Mouse (Mus musculus): Measurements from ENCODE around the gene Otud1.
A peak's percentile ranks its signal among the peaks of the same experiment; 100 is the strongest.

Otud1 gene

DNA sequence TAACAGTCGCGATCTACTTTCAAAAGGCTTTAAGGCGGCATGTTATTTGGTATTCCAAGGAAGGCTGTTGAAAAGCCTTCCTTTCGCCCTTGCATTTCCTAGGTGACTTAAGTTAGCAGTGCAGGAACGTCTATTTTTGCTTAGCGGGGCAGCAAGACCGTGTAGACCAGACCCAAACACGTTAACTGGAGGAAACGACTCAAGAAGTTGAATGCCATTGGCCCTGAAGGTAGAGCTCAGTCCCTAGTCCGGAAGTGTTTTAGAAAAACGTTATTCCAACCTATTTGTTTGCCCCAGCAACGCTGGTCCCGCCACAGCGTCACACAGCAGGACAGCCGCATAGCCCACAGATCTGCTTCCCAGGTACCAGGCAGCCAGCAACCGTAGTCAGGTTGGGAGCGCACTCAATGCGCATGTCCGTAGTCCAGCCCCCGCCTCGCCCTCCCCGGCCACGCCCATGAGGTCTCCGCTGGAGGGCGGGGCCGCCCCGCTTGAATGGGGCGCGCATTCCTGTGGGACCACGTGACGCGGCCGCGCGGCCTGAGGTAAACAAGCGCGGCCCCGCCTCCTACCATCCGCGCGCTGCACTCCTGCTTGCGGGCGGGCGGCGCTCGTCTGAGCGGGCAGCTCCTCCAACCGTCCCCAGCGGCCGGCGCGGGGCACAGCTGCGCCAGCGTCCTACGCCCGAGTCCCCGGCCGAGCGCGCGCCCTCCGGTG is at the start of gene Otud1:
Gene Otud1, plus strand, starts transcription at position 595 of the 717 bp plus-strand sequence.
- DNase-seq (ENCODE audit: low spot score): peak; percentile 94

DNA sequence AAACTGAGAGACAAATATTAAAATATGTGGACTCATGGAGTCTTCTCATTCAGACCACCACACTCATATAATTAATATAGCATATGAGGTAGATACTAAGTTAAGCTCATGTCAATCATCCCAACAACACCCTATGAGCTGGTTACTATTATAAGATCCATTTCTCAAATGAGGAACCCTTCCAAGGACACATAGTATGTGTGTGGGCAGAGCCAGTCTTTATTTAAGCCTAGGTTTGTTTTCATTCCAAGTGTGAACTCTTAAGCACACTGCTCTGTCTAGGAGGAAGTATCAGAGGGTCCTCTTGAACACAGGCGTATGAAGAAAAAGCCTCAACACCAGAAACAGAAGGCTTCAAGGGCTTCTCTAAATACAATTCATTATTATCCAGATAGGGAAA is 49.7 kb upstream of the Otud1 start:
- DNase-seq (ENCODE audit: low spot score): no peak

DNA sequence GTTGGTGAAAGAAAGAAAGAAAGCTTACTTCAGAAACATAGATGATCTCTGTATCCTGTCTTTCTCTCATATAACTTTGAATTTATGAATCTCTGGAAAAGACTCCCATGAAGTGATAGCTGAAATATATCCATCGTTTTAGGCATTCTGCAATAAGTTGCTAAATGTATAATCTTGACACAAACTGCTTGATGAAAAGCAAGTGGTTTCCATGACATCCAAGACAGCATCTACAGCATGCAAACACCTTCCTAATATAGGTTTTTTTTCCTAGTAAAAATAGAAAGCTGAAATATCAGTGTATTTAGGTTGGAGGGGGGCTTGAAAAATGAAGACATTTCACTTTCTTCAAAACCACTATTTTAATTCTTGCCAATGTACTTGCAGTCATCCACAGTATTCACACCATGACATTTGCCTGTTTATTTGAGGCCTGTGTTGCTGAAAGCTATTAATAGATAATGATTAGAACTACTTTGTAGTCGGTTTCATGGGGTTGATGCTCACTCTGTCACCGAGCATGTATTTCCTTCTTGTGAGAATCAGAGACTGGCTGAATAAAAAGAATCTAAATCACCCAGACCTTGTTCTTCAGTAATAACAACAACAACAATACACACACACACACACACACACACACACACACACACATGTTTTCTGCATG is 49.0 kb upstream of the Otud1 start:
- DNase-seq (ENCODE audit: low spot score): no peak

DNA sequence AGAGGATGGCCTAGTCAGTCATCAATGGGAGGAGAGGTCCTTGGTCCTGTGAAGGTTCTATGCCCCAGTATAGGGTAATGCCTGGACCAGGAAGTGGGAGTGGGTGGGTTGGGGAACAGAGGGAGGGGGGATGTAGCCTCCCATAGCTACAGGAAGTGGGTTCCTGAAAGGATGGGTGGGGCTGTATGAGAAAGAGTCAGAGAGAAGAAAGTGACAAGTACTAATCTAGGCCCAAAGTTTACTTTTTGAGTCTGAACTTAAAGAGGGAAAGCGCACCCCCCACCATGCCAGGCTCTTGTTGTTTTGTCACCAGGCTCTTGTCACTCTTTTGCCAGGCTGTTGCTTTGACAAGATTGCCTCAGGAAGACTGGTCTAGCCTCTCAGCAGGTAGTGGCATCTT is 35.5 kb upstream of the Otud1 start:
- DNase-seq (ENCODE audit: low spot score): no peak

DNA sequence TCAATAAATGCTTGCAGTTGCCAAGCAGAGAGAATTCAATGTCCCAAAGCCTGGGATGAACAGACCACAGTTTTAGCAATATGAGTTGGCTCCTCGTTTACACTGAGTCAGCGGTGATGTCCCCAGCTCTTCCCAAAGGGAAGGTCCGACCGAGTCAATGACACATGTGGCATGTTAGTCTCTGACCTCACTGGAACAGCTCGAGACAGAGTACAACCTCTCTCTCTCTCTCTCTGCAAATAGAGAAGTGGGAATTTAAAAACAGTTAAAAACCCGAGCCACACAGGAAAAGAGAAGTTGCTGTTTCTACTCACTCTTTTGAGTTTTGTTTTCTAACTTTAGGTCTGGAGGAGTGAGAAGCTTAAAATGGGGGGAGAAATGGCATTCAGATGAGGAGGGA is 30.5 kb upstream of the Otud1 start:
- DNase-seq (ENCODE audit: low spot score): no peak

DNA sequence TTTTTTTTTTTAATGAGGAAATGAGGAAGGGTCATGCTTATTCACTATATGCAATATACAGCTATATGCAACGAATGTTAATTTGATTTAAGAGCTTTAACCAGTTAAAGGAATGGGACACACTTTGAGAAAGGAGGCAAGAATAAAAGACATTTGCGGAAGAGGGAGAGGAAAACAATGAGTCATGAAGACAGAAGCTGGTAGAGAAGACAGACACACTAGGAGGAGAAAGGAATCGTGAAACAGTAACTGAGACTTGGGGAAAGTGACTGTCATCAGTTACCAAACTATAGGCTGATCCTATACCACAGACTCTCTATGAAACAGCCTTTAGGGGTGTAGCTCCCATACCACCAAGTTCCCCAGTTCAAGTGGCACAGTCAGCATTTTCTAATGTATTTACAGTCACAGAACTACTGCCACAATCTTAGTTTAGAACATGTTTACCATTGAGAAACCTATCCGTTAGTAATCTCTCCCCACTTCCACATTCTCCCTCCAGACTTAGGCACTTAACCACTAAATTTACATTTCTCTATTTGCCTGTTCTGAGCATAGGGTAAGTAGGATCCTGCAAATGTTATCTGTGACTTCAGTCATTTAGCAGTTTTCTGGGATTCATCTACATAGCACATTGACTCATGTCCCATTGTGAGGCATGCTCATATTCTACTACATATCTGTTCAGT is 29.5 kb upstream of the Otud1 start:
- DNase-seq (ENCODE audit: low spot score): no peak

DNA sequence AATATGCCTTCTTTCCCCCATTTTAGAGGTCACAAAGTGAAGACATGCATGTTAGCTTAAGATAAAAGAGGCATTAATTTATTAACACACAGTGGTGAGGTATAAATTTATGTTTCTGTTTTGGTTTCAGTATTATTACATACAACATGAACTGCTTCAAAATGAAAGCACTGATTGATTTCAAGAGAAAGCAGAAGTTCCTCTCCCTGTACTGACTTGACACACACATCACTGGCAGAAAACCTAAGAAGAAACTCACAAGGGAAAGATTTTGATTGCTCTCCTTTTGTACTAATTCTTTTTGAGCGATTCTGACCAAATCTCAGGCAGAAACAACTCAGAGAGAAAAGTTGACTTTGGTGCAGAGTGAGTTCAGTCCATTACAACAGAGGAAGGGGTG is 27.0 kb upstream of the Otud1 start:
- no peak for DNase-seq (ENCODE audit: low spot score)

DNA sequence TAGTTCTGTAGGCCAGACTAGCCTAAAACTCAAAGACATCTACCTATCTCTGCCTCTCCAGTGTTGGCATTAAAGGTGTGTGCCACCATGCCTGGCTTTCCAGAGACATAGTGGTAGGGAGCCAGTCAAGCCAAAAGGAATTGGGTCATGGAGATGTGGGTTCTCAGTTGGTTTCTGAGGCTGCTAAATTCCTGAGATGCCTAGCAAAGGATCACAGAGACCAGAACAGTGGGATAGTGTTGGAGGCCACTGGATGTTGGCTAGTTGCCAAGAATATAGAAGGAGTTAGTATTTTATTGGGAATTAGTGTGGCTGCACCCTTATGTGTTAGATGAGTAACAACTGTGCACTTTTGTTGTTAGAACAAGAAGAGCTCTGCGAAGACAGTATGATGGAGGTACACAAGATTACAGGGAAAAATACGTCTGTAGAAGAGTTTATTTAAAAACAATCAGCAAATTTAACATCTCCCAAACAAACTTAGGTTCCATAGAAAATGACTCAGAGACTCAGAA is 24.1 kb upstream of the Otud1 start:
- no peak for DNase-seq (ENCODE audit: low spot score)

DNA sequence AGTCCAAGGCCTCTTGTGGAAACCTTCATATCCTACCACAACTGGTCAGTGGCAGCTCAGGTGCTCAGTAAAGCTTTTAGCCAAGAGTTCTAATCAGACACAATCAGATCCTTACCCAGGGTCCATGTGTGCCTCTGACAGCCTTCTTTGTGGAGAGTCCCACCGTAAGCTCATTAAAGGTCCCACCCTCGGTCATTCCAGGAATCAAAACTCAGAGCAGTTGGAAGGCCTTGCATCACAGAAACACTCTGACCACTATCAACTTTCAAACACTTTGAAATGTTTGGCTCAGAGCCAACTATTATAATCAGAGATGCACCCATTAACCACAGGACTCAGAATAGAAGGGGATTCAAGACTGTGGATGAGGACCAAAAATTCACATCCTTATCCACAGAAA is 12.4 kb upstream of the Otud1 start:
- no peak for DNase-seq (ENCODE audit: low spot score)

DNA sequence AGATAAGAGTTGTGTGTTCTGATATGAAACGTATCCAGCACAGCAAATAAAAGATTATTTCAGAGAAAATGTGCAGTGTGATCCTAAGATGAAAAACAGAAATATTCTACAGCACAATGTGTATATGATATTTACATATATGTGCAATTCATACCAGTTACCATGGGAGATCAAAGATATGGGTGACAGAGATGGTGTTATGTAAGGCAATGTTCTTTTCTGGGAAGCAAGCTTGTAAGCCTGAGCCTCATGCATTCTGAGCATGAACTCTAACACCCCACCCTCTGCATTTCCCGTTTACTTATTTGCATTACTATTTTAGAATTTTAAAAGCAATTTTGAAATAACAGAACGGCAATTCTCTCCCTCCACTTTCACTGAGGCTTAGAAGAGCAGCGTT is 11.4 kb upstream of the Otud1 start:
- DNase-seq (ENCODE audit: low spot score): no peak

DNA sequence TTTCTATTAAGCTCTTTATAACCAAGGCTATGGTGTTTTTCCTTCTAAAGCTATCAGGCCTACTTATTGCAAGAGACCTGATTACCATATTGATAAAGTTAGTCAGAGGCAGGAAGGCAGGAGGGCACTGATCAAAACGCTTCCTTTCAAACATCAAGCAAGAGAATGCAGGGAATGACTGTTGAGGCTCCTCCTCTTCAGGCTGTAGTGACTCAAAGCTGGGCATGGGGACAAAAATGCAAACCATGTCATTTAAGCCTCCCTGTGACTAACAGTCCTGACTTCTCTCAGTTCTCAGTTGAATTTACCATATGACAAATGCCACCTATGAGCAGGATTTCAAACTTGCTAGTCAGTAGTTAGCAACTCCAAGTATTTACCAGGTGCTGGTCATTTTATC is 10.6 kb upstream of the Otud1 start:
- DNase-seq (ENCODE audit: low spot score): no peak

DNA sequence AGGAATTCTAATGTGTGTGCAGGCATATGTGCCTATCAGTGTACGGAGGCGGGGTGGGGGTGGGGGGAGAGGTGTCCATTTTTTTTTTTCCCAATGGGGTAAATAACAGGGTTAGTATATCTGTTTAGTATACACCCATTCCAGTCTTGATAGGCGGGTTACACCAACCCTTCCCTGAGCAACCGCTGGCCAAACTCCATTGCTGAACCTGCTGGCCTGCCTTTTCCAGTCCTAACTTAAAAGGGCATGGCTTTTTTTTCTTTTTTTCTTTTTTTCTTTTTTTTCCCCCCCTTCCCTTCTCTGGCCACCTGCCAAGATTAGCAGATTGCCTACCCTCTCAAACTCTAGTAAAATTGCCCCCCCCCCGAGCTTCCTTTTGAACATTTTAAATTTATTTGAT is 1.1 kb upstream of the Otud1 start:
- no peak for DNase-seq (ENCODE audit: low spot score)

DNA sequence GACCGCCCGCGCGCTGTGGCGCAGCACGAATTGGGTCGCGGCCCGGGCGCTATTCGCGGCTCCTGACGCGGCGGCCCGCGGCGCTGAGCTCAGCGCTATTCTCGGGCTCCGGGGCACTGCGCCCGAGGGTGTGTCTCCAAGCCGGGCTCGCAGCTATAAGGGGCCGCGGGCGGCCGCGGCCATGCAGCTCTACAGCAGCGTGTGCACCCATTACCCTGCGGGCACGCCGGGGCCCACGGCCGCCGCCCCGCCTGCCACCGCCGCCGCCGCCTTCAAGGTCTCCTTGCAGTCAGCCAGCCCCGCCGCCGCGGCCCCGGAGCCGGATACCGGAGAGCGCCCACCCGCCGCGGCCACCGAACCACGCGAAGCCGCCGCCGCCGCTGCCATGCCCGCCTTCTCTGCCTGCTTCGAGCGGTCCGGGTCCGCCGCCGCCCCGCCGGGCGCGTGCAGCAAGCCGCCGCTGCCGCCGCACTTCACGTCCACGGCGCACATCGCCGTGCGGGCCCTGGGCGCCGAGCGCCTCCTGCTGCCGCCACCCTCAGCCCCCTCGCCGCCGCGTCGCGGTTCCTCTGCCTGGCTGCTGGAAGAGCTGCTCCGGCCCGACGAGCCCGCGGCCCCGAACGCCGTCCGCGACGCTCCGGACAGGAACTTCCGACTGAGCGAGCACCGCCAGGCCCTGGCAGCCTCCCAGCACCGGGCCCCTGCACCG is 483 bp downstream of the Otud1 start:
- DNase-seq (ENCODE audit: low spot score): peak; percentile 24

DNA sequence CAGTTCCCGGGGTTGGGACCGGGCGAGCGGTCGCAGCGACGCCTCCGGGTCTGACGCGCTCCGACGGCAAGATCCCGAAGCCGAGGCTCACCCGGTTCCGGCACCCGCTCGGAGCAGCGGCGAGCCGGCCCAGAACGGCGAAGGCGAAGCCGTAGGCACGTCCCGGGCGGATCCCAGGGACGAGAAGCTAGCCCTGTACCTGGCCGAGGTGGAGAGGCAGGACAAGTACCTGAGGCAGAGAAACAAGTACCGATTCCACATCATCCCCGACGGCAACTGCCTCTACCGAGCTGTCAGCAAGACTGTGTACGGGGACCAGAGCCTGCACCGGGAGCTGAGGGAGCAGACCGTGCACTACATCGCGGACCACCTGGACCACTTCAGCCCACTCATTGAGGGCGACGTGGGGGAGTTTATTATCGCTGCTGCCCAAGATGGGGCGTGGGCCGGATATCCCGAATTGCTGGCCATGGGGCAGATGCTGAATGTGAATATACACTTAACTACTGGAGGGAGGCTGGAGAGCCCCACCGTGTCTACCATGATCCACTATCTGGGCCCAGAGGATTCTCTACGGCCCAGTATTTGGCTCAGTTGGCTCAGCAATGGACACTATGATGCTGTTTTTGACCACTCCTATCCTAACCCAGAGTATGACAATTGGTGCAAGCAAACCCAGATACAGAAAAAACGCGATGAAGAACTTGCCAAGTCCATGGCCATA is 1.3 kb downstream of the Otud1 start:
- DNase-seq (ENCODE audit: low spot score): no peak

DNA sequence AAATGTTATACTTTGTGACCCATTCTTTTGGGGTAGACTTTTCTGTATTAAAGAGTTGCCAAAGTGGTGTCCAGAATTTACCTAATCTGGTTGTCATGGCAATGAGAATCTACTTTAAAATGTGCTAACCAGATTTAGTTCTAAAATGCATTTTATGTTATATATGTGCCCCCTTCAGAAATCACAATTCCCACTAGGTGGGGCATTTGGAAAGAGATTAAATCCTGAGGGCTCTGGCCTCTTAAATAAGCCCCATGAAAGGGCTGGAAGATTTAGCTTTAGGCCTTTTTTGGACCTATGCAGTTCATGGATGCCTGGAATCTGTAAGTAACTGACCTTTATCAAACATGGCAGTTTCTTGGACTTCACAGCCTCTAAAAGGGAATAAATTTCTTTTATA is 3.3 kb downstream of the Otud1 start:
- DNase-seq (ENCODE audit: low spot score): no peak

DNA sequence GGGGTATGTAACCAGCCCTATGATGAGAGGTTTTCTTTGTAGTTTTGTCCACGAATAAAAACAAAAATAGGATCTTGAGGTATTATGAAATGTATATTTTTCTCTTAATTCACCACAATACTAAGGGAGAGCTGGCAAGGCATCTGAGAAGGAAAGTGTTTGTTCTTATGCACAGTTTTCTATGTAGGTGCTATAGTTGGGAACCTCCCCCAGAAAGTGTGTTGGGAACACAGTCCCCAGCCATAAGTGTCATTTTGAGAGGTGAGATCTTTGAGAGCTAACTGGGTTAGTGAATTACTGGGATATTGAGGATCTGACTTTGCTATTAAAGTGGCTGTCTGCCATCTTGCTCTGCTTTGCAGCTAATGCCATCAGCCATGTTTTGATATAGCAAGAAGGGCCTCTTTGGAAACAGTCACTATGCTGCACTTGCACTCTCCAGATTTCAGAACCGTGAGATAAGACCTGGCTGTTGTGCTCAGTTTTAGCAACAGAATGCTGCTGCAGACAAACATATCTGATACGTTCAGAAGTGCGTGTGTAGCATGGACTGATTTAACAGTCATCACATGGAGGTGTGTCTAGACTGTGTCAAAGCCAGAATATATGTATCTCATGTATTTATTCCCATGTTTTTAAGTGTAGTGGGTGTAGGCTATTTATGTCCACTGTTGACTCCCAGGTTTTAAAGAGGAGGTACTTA is 5.7 kb downstream of the Otud1 start:
- no peak for DNase-seq (ENCODE audit: low spot score)

DNA sequence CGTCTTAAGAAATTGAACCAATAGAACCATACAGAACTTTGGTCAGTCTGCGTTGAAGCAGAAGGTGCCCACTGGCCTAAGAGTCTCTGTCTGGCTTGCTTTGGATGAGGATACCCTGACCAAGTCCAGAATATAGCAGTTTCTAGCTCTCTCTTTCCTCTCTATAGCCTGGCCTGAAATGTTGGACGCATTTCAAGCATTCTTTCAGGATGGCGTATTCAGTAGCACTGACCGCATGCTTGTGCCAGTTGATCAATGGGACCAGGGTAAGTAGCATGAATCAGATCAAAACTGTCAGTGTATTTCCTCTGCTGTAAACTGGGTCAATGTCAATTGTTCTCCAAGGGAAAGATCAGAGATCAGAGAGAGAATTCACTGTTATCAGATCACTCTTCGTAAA is 6.6 kb downstream of the Otud1 start:
- no peak for DNase-seq (ENCODE audit: low spot score)

DNA sequence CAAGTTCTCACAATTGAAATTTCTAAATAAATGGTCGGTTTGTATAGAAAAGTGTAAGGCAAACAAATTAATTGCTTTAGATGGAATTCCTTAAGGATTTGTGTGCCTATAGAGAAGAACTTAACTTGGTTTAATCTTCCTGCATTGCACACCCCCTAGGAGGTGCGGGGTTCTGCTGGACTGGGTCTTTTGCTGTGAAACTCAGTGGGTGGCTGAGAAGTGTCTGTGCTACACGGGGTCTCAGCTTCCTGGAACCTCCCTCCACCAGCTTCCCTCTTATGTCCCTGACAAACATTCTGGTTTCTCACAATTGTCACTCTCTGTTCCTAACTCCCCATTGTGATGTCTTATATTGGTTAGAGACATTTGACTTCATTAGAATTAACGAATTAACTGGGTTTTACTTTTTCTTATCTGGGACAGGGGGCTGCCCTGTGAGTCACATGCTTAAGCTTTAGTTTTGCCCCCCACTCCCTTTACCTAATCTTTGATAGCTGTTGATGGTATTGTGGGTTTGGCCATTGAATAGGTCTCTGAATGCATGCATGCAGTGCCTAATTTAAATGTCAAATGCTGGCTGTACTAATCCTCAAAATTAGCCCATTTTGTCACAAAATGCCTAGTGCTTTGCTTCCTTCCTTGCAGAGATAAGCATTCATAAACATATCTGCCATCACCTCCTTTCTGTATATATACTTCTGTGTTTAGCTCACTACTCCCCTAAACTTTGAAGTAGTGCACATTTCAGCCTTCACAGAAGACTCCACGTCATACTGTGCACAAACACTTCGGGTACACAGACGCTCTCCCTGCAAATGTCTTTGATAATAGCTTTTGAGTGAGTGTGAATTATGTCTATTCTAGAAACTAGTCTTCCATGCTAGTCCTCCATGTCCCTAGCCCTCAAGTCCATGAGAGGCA is 7.3 kb downstream of the Otud1 start:
- no peak for DNase-seq (ENCODE audit: low spot score)

DNA sequence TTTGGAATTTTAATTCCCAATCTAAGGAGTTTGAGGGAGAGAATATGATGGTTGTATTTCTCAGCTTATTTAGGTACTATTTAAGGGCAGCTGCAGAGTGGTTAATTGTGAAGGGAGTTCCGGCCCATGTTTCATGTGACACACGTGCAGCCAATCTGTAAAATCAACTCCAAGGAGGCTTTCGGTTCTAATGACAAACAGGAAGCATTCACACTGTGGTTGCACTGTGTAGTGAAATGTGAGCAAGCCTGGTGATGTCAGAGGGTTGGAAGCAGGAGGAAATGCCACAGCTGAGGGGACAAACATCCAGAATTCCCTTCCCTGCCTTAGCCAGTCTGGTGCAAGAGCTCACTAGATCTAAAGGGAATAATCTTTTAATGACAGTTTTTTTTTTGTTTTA is 8.3 kb downstream of the Otud1 start:
- DNase-seq (ENCODE audit: low spot score): no peak

Data from ovary, adult 18-20 months (tissue).